Mouse (Mus musculus) adrenal gland, adult 8-10 months (tissue): ENCODE measurements around the gene Prdx2. TPM values are rescaled to one million over a fixed set of nuclear protein-coding genes. Genes with fewer than 3 reads are reported as not detected.

ENCODE experiments used
- DNase-seq: peaks from one replicate; pipeline ENCODE4 v3.0.0; 2022
- total RNA-seq, 4 experiments: library from RNA; stranded (reverse); gene quantifications; 2 replicates each; pipeline ENCODE4 v1.2.4; 2022

Gene Prdx2
- total RNA-seq, 4 experiments from 2014 or later: 651 to 758 (median 708) TPM

GRCm38 (mm10) chr8:84947241-84947545, 22.2 kb upstream of the Prdx2 start:
- DNase-seq: no peak

- DNase-seq: no peak
Observed at GRCm38 (mm10) chr8:84949753-84950152, 19.6 kb upstream of the Prdx2 start.

- peak; percentile 52 for DNase-seq
Observed at GRCm38 (mm10) chr8:84952612-84953255, 16.7 kb upstream of the Prdx2 start.

- DNase-seq: no peak
Observed at GRCm38 (mm10) chr8:84956768-84957167, 12.6 kb upstream of the Prdx2 start.

GRCm38 (mm10) chr8:84959811-84960210, 9.6 kb upstream of the Prdx2 start:
- DNase-seq: peak; percentile 76

GRCm38 (mm10) chr8:84963952-84964351, 5.4 kb upstream of the Prdx2 start:
- DNase-seq: no peak

GRCm38 (mm10) chr8:84965731-84966291, 3.6 kb upstream of the Prdx2 start:
- peak; percentile 95 for DNase-seq

- DNase-seq: peak; percentile 67
Observed at GRCm38 (mm10) chr8:84966603-84967002, 2.8 kb upstream of the Prdx2 start.

GRCm38 (mm10) chr8:84967532-84968304, 1.7 kb upstream of the Prdx2 start:
- no peak for DNase-seq

- no peak for DNase-seq
Observed at GRCm38 (mm10) chr8:84968650-84969049, 737 bp upstream of the Prdx2 start.

- no peak for DNase-seq
Observed at GRCm38 (mm10) chr8:84970135-84970790, 876 bp downstream of the Prdx2 start.

- no peak for DNase-seq
Observed at GRCm38 (mm10) chr8:84970913-84971312, 1.5 kb downstream of the Prdx2 start.

GRCm38 (mm10) chr8:84973079-84973478, 3.7 kb downstream of the Prdx2 start:
- no peak for DNase-seq

GRCm38 (mm10) chr8:84973803-84974542, 4.6 kb downstream of the Prdx2 start:
- peak; percentile 88 for DNase-seq

GRCm38 (mm10) chr8:84974543-84975142, 5.3 kb downstream of the Prdx2 start:
- no peak for DNase-seq

- DNase-seq: peak; percentile 61
Observed at GRCm38 (mm10) chr8:84975434-84975833, 6.0 kb downstream of the Prdx2 start.

GRCm38 (mm10) chr8:84976031-84976762, 6.8 kb downstream of the Prdx2 start:
- DNase-seq: peak; percentile 97

GRCm38 (mm10) chr8:84976763-84977434, 7.5 kb downstream of the Prdx2 start:
- no peak for DNase-seq

GRCm38 (mm10) chr8:84977435-84978247, 8.3 kb downstream of the Prdx2 start:
- DNase-seq: peak; percentile 78
